Mouse (Mus musculus): Measurements from ENCODE around the gene B4galnt3.

GRCm38 (mm10) chr6:120262886-120263531 lies 31.4 kb downstream of the B4galnt3 start:
- TF ChIP-seq CTCF (IDR thresholded peaks at IDR 0.05; ENCODE audit: low read depth), result no peak
- no peak for TF ChIP-seq EP300 (IDR thresholded peaks at IDR 0.05; ENCODE audit: low read depth)
